Mouse (Mus musculus) naive thymus-derived CD4-positive, alpha-beta T cell, adult 5 months (primary cell): Measurements from ENCODE around the gene A530016L24Rik. TPM values are rescaled to one million over a fixed set of nuclear protein-coding genes. Genes with fewer than 3 reads are reported as not detected.

ENCODE experiments used
- polyA plus RNA-seq: library from polyadenylated mRNA; unstranded; fragments of 100-300 nt; shearing (Covaris generic); gene quantifications from one replicate; pipeline ENCODE4 v1.2.1, GENCODE M21; 2017

A530016L24Rik gene
- polyA plus RNA-seq = not detected

GRCm38 (mm10) chr12:112489134-112489533, at the start of gene A530016L24Rik:
Gene A530016L24Rik, plus strand, starts transcription at chr12:112489448.

GRCm38 (mm10) chr12:112516697-112517337, 27.6 kb downstream of the A530016L24Rik start, which contains the start of gene Tmem179:
Gene Tmem179, minus strand, starts transcription at chr12:112516747.

Other genes with a start within 250 kb of the A530016L24Rik start
- not detected for gene Tmem179, start 27.3 kb downstream of the A530016L24Rik start, polyA plus RNA-seq
- gene Inf2, start 99.3 kb downstream of the A530016L24Rik start, polyA plus RNA-seq = 9.2 TPM
- gene Adssl1, start 130.6 kb downstream of the A530016L24Rik start, polyA plus RNA-seq = 0.32 TPM
- gene Siva1, start 155.2 kb downstream of the A530016L24Rik start, polyA plus RNA-seq = 26.9 TPM
- gene Akt1, start 185.4 kb downstream of the A530016L24Rik start, polyA plus RNA-seq = 102 TPM
- 3.8 TPM for gene Zbtb42, start 189.4 kb downstream of the A530016L24Rik start, polyA plus RNA-seq
- 9.9 TPM for gene Cep170b, start 231.0 kb downstream of the A530016L24Rik start, polyA plus RNA-seq